Mouse (Mus musculus): ENCODE measurements at regions not wholly inside any gene's neighbourhood (a gene's known extent, or its start where the extent isn't known, plus 50 kb on each side); places are given as distances from the start of the nearest gene placed in this dataset.

DNA sequence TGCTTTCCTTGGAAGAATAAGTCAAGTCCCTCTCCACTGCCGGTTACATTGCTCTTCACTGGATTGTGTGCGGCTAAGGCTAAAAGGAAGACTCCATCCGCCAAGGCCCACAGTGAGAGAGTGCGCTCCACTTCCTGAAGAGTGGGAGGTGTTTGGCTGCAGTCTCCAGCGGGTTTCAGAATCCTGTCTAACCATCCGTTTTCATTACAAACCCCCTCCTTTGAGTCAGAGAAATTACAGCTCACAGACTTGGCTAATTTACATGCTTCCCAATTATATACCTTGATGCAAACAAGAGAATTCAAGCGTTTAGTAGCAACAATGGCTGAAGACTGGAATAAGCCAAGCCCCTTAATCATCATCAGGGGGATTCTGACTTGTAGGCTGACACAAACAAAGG, 55.1 kb upstream of the Arl4c start:
- TF ChIP-seq POLR2A (IDR thresholded peaks at IDR 0.05; ENCODE audit: low read depth, low read length), result no peak
- TF ChIP-seq CTCF (conservative IDR thresholded peaks at IDR 0.05; ENCODE audit: insufficient read depth, insufficient read length, low read depth, low read length), result no peak

All from kidney, adult 2 months (tissue).